Mouse (Mus musculus) heart, adult 2 months (tissue): Measurements from ENCODE around the gene Pla2g3.
A peak's percentile ranks its signal among the peaks of the same experiment; 100 is the strongest.

Experiments
- CTCF ChIP-seq: fragments of 200-600 bp; IDR thresholded peaks from 2 replicates; pipeline ENCODE4 v1.8.1; 2022; ENCODE audit warnings: antibody characterized with exemption, mild to moderate bottlenecking, moderate library complexity
- POLR2A ChIP-seq: fragments of 200-500 bp; IDR thresholded peaks from 2 replicates; pipeline ENCODE4 v1.6.1; 2011; ENCODE audit warnings: mild to moderate bottlenecking, low read depth, low read length, control low read depth; ENCODE audit not compliant: insufficient read depth

DNA sequence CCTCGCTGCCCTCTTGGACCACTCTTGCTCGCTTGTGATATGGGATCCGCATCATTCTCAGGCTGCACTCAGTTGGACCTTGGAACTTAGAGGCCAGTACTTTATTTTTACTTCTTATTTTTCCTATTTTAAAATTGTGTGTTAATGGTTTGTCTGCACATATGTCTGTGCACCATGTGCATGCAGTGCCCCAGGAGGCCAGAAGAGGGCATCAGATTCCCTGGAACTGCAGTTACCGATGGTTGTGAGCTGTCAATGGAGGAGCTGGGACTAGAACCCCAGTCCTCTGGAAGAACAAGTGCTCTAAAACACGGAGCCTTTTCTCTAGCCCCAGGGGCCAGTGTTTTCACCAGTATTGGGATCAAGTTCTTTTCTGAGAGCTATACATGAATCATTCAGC is 56.3 kb downstream of the Pla2g3 start:
- TF ChIP-seq CTCF (peak; percentile 47), POLR2A (no peak)
